Mouse (Mus musculus) embryonic facial prominence, embryonic 15.5 days (tissue): ENCODE results near the gene Gpbar1. TPM values are rescaled to one million over a fixed set of nuclear protein-coding genes. Genes with fewer than 3 reads are reported as not detected.

Source experiments
- ATAC-seq: fragments of 200-750 bp; cut with Nextera tagmentation; 2 replicates; pipeline ENCODE4 v1.8.0; 2017; ENCODE audit warnings: low read depth, moderate TSS enrichment; ENCODE audit not compliant: insufficient number of reproducible peaks, low FRiP score, low TSS enrichment
- H3K27ac ChIP-seq: fragments of 300-500 bp; sonication (generic); replicated peaks from 2 replicates; pipeline ENCODE4 v1.5.1; 2015; ENCODE audit warnings: mild to moderate bottlenecking, inconsistent platforms
- H3K27me3 ChIP-seq: fragments of 300-500 bp; sonication (generic); 2 replicates; pipeline ENCODE4 v1.6.1; 2015; ENCODE audit warnings: inconsistent platforms
- H3K36me3 ChIP-seq: fragments of 300-500 bp; sonication (generic); 2 replicates; pipeline ENCODE4 v1.6.1; 2015; ENCODE audit warnings: mild to moderate bottlenecking, inconsistent platforms
- H3K4me1 ChIP-seq: fragments of 300-500 bp; sonication (generic); 2 replicates; pipeline ENCODE4 v1.6.1; 2015; ENCODE audit warnings: inconsistent platforms
- H3K4me2 ChIP-seq: fragments of 300-500 bp; sonication (generic); replicated peaks from 2 replicates; pipeline ENCODE4 v1.6.1; 2015; ENCODE audit warnings: mild to moderate bottlenecking, inconsistent platforms
- H3K4me3 ChIP-seq: fragments of 300-500 bp; sonication (generic); replicated peaks from 2 replicates; pipeline ENCODE4 v1.5.1; 2015; ENCODE audit warnings: mild to moderate bottlenecking, inconsistent platforms
- H3K9ac ChIP-seq: fragments of 300-500 bp; sonication (generic); 2 replicates; pipeline ENCODE4 v1.6.1; 2015; ENCODE audit warnings: inconsistent platforms
- H3K9me3 ChIP-seq: fragments of 300-500 bp; sonication (generic); replicated peaks from 2 replicates; pipeline ENCODE4 v1.6.1; 2016; ENCODE audit warnings: inconsistent platforms
- WGBS: fragments of 180-500 bp; shearing (Covaris S2); methylation state at CpG from one replicate; pipeline ENCODE4 v1.1.7; 2015; 5-methylcytosine and 5-hydroxymethylcytosine counted together
- polyA plus RNA-seq: library from polyadenylated mRNA; unstranded; fragments of >200 nt; fragmentation: Nextera tagmentation; extraction: Ambion mirVana; gene quantifications from 2 replicates; pipeline ENCODE4 v1.2.1, GENCODE M21; 2015

Gene Gpbar1
- polyA plus RNA-seq, 1 experiment from 2014 or later = not detected

DNA sequence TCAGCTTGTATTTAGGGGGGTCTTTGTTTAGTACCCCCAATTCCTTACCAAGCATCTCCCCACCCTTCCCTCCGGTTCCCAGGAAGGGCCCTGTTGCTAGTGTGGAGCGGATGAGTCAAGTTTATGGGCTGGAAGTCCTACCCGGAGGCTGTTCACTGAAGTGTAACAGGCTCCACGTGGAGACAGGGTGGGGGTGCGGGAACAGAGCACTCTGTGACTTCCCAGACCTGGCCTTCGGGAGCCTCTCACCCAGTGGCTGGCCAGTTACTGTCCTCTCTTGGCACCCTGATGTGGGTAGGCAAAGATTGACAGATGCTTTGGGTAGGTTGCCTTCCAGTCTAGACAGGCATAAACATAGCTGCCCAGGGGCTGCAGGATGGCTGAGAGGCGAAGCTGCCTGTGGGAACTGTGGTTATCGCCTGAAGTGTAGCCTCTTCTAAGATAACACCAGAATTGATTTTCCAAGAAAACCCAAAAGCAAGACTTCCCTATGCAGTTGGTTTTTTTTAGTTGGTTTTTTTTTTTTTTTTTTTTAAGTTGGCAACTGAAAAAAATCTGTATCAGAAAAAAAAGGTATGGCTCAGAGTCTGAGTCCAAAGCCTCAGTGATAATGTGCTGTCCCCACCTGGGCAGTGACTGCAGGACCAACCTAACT, 340 bp upstream of the Gpbar1 start:
- H3K4me3 ChIP-seq = no peak overlapping the region
- H3K27ac ChIP-seq = no peak overlapping the region
- no peak overlapping the region for H3K4me2 ChIP-seq
- H3K4me1 ChIP-seq = peaks cover 18% of the 10 kb centered on the region
- no peaks in the 10 kb centered on the region for H3K27me3 ChIP-seq
- no peak for ATAC-seq
- peaks cover 42% of the 10 kb centered on the region for H3K36me3 ChIP-seq
- WGBS = 52% methylated on average over 8 of the region's 8 CpGs
- H3K9ac ChIP-seq = no peak overlapping the region
- no peaks in the 10 kb centered on the region for H3K9me3 ChIP-seq

DNA sequence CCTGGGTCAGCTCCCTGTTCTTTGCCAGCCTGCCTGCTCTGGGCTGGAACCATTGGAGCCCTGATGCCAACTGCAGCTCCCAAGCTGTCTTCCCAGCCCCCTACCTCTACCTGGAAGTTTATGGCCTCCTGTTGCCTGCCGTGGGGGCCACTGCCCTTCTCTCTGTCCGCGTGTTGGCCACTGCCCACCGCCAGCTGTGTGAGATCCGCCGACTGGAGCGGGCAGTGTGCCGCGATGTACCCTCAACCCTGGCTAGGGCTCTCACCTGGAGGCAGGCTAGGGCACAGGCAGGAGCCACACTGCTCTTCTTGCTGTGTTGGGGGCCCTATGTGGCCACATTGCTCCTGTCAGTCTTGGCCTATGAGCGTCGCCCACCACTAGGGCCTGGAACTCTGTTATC, 638 bp downstream of the Gpbar1 start:
- no peak for ATAC-seq
- Histone ChIP-seq H3K4me1 (peaks cover 27% of the 10 kb centered on the region), H3K27me3 (no peaks in the 10 kb centered on the region), H3K9ac (no peak overlapping the region), H3K9me3 (no peaks in the 10 kb centered on the region), H3K27ac (no peak overlapping the region), H3K4me3 (no peak overlapping the region), H3K4me2 (no peak overlapping the region), H3K36me3 (peaks cover 46% of the 10 kb centered on the region)
- 93% methylated on average over 11 of the region's 11 CpGs for WGBS

DNA sequence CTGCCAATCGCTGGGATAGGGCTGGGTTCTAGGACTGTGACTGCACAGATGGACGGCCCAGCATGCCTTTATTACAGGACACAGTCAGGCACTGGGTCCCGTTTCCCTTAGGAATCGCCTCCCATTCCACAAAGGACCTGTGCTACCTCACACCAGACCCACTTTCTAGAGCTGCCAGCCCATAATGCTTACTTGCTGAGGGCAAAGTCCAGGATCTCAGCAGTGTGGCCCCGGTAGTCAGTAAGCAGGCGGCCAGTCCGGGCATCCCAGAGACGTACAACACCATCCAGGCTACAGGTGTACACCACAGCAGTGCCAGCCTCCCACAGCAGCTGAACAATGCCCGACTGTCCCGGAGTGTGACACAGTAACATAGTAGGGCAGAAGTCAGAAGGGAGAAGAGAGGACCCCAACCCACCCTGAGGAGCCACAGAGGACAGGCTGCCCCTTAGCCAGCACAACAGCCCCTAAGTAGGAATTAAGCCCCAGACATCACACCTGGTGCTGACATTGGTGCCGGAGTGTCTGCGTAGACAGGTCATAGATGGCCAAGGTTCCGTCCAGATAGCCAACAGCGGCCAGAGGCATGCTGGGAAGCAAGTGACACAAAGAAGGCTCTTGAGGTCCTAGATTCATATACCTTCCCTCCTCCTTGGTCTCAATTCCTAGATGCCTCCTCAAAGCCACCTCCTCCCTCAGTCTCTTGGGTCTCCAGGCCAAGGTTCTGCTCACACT, 2.4 kb downstream of the Gpbar1 start:
- no peak overlapping the region for H3K9ac ChIP-seq
- no peak overlapping the region for H3K4me2 ChIP-seq
- H3K36me3 ChIP-seq = peaks cover 46% of the 10 kb centered on the region
- H3K27ac ChIP-seq = no peak overlapping the region
- no peaks in the 10 kb centered on the region for H3K27me3 ChIP-seq
- H3K4me3 ChIP-seq = no peak overlapping the region
- no peak for ATAC-seq
- WGBS = 93% methylated on average over 14 of the region's 14 CpGs
- no peaks in the 10 kb centered on the region for H3K9me3 ChIP-seq
- peaks cover 22% of the 10 kb centered on the region for H3K4me1 ChIP-seq

GRCm38 (mm10) chr1:74281372-74281771, 3.0 kb downstream of the Gpbar1 start:
- Histone ChIP-seq H3K27ac (no peak overlapping the region), H3K36me3 (peaks cover 46% of the 10 kb centered on the region), H3K9me3 (no peaks in the 10 kb centered on the region), H3K4me3 (no peak overlapping the region), H3K4me1 (peaks cover 26% of the 10 kb centered on the region), H3K4me2 (no peak overlapping the region), H3K9ac (no peak overlapping the region), H3K27me3 (no peaks in the 10 kb centered on the region)
- ATAC-seq = no peak
- 81% methylated on average over 2 of the region's 2 CpGs for WGBS

GRCm38 (mm10) chr1:74281886-74282285, 3.5 kb downstream of the Gpbar1 start:
- Histone ChIP-seq H3K27ac (no peak overlapping the region), H3K27me3 (no peaks in the 10 kb centered on the region), H3K4me2 (no peak overlapping the region), H3K4me3 (no peak overlapping the region), H3K9ac (no peak overlapping the region), H3K9me3 (no peaks in the 10 kb centered on the region), H3K4me1 (peaks cover 26% of the 10 kb centered on the region), H3K36me3 (peaks cover 46% of the 10 kb centered on the region)
- ATAC-seq = no peak
- WGBS = 92% methylated on average over 8 of the region's 8 CpGs

DNA sequence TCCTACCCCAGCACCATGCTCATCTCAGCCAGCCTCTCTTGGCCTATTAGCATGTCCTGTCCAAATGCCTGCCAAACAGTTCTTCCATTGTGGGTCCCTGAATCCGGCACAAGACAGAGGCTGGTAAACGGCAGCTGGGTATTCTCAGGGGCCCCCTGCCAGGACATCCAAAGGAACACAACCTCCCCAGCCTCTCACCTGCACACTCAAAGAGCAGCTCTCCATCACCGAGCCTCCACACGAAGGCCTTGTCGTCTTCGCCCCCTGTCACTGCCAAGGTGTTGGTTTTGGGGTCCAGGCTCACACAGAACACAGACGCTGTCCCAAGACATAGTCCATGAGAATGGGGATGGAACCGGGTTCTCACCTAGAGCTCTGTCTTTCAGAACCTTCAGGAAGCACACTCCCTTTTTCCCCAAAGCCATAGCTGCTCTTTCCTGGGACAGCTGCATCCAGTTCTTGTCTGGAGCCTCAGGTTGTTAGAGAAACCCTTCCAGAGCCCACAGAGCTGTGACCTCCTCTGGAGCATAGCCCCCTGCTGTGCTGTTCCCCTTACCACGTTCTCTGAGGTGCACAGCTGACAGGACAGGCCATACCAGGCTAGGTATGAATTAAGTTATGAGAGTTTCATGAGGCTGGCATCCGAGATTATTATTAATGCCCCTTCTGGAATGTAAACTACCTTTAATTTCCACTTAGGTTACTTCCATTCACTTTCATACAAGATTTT, 4.7 kb downstream of the Gpbar1 start:
- H3K9me3 ChIP-seq = no peaks in the 10 kb centered on the region
- peaks cover 46% of the 10 kb centered on the region for H3K36me3 ChIP-seq
- no peak for ATAC-seq
- WGBS = 91% methylated on average over 10 of the region's 10 CpGs
- no peaks in the 10 kb centered on the region for H3K27me3 ChIP-seq
- H3K4me3 ChIP-seq = no peak overlapping the region
- H3K4me1 ChIP-seq = peaks cover 29% of the 10 kb centered on the region
- H3K9ac ChIP-seq = no peak overlapping the region
- H3K4me2 ChIP-seq = peak overlapping the region; percentile 81
- H3K27ac ChIP-seq = no peak overlapping the region

- peak; percentile 55 for ATAC-seq
- H3K9ac ChIP-seq = peak overlapping the region; percentile 80
- H3K9me3 ChIP-seq = no peaks in the 10 kb centered on the region
- H3K4me3 ChIP-seq = peak overlapping the region; percentile 87
- peak overlapping the region; percentile 84 for H3K27ac ChIP-seq
- H3K36me3 ChIP-seq = peaks cover 50% of the 10 kb centered on the region
- H3K4me2 ChIP-seq = peak overlapping the region; percentile 81
- 13% methylated on average over 15 of the region's 15 CpGs for WGBS
- H3K27me3 ChIP-seq = no peaks in the 10 kb centered on the region
- peaks cover 36% of the 10 kb centered on the region for H3K4me1 ChIP-seq
These were observed 5.5 kb downstream of the Gpbar1 start for GRCm38 (mm10) chr1:74283686-74284463.

DNA sequence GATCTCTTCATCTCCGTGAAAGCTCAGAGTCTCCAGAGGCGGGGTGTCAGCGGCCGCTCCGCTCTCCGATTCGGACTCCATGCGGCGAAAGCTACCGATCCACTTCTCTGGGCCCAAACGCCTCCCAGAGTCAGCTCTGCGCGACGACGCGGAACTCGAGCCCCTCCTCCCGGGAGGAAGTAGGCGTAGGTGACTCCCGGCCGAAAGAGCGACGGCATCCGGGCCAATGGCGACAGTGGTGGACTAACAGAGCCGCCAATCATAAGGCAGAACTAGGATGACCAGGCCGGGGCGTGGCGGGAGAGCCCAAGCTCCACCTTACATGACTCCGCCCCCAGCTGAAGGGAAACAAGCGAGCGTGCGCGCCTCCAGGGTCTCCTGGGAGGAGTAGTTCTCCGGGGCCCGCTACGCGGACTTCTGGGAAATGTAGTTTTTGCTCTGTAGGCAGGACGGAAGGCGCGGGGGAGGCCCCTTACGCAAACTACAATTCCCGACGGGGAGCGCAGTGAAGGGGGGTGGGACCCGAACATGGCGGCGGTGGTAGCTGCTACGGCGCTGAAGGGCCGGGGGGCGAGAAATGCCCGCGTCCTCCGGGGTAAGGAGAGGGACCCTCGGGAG, 6.3 kb downstream of the Gpbar1 start, which contains the start of the genes Aamp and Pnkd:
Gene Aamp, minus strand, starts transcription at position 196 of the 618 bp plus-strand sequence.
Gene Pnkd, plus strand, starts transcription at position 388 of the 618 bp plus-strand sequence.
- no peaks in the 10 kb centered on the region for H3K9me3 ChIP-seq
- H3K4me1 ChIP-seq = peaks cover 39% of the 10 kb centered on the region
- H3K27me3 ChIP-seq = no peaks in the 10 kb centered on the region
- peaks cover 50% of the 10 kb centered on the region for H3K36me3 ChIP-seq
- H3K4me3 ChIP-seq = peak within 1 kb of the TSS; percentile 87
- H3K27ac ChIP-seq = peak within 1 kb of the TSS; percentile 84
- H3K4me2 ChIP-seq = peak within 1 kb of the TSS; percentile 81
- peak within 1 kb of the TSS; percentile 80 for H3K9ac ChIP-seq
- ATAC-seq = peak; percentile 97
- WGBS = under 1% methylated on average over 56 of the region's 56 CpGs

- peak overlapping the region; percentile 81 for H3K4me2 ChIP-seq
- H3K27me3 ChIP-seq = no peaks in the 10 kb centered on the region
- H3K27ac ChIP-seq = no peak overlapping the region
- 5% methylated on average over 23 of the region's 23 CpGs for WGBS
- no peaks in the 10 kb centered on the region for H3K9me3 ChIP-seq
- H3K36me3 ChIP-seq = peaks cover 50% of the 10 kb centered on the region
- ATAC-seq = no peak
- peak overlapping the region; percentile 68 for H3K9ac ChIP-seq
- H3K4me3 ChIP-seq = peak overlapping the region; percentile 87
- peaks cover 43% of the 10 kb centered on the region for H3K4me1 ChIP-seq
These were observed 7.1 kb downstream of the Gpbar1 start for GRCm38 (mm10) chr1:74285212-74286010.
